Mouse (Mus musculus) ES-Bruce4 (cell line): ENCODE measurements around the gene Mt2.
"Not testable (repeated sequence)": the region's sequence is repeated elsewhere in the genome, so short reads cannot be mapped to it uniquely, and the experiment has no call there.

ENCODE experiments used
- CTCF ChIP-seq: IDR thresholded peaks from one replicate; pipeline ENCODE4 v1.8.1; 2011; ENCODE audit warnings: low read depth, low read length
- EP300 ChIP-seq: IDR thresholded peaks from 2 replicates; pipeline ENCODE4 v1.6.1; 2011; ENCODE audit warnings: low read depth, low read length; ENCODE audit not compliant: insufficient read depth
- POLR2A ChIP-seq: IDR thresholded peaks from one replicate; pipeline ENCODE4 v1.8.1; 2011; ENCODE audit warnings: low read length; ENCODE audit not compliant: insufficient read depth

DNA sequence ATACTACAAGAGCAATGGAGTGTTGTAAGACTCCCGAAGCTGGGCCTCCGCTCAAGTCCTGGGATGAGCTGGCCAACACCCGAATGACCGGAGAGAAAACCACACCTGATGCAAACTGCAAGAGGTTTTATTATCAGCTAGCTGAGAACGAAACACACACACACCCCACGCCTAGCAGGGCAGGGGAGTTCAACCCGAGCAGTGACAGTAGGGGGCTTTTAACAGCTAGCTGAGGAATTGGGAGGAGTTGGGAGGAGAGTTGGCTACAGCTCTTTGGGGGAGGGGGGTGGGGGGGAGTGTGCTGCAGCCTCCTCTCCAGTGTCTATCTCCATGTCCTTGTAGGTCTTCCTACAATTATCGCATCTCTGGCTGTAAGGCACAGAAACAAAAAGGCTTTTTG is 6.7 kb upstream of the Mt2 start:
- TF ChIP-seq CTCF, EP300, POLR2A: not testable (repeated sequence)
